Mouse (Mus musculus): ENCODE data around the gene Nptx1. TPM values are rescaled to one million over a fixed set of nuclear protein-coding genes. Genes with fewer than 3 reads are reported as not detected.

Gene Nptx1
- total RNA-seq, 2 experiments from 2014 or later = 475 to 499 TPM

- DNase-seq (ENCODE audit: low spot score in 2 of 2) = no peak
- no peak overlapping the region for H3K4me3 ChIP-seq
These were observed 54.0 kb downstream of the Nptx1 start for GRCm38 (mm10) chr11:119493516-119493915.

GRCm38 (mm10) chr11:119492830-119493229 lies 54.7 kb downstream of the Nptx1 start:
- no peak for DNase-seq (ENCODE audit: low spot score in 2 of 2)
- no peak for TF ChIP-seq CTCF (conservative IDR thresholded peaks at IDR 0.05)
- Histone ChIP-seq H3K27ac (no peak overlapping the region), H3K4me3 (no peak overlapping the region)

More at GRCm38 (mm10) chr11:119493516-119493915, 54.0 kb downstream of the Nptx1 start:
- H3K27ac ChIP-seq = no peak overlapping the region
- no peak for TF ChIP-seq CTCF (conservative IDR thresholded peaks at IDR 0.05)

DNA sequence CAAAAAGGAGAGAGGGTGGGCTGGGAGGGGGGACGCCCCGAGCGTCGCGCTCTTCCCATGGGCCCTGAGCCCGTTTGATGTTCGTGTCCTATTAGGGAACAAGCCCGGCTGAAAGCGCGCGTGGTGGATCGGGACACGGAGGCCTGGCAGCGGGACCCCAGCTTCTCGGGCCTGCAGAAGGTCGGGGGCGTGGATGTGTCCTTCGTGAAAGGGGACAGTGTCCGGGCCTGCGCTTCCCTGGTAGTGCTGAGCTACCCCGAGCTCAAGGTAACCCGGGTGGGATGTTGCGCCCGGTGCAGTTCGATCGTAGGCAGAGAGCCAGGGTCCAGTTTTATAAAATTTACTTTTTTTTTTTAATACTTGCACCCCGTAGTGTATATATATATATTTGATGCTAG lies 55.9 kb downstream of the Nptx1 start:
- DNase-seq (ENCODE audit: low spot score in 2 of 2) = no peak
- TF ChIP-seq CTCF (conservative IDR thresholded peaks at IDR 0.05) = no peak
- peak overlapping the region; percentile 99 for H3K27ac ChIP-seq
- peak overlapping the region; percentile 55 for H3K4me3 ChIP-seq

- peak; percentile 99 for TF ChIP-seq CTCF (conservative IDR thresholded peaks at IDR 0.05)
- peak; percentile 96 to 99 for DNase-seq (ENCODE audit: low spot score in 2 of 2)
- Histone ChIP-seq H3K27ac (peak within 1 kb of the TSS; percentile 99), H3K4me3 (peak within 1 kb of the TSS; percentile 55)
These were observed 56.5 kb downstream of the Nptx1 start, which contains the start of gene Endov for GRCm38 (mm10) chr11:119490861-119491689. Endov (plus strand) TSS chr11:119491347.

Other genes starting within 250 kb of the Nptx1 start
- gene Eif4a3, start 247.7 kb downstream of the Nptx1 start, total RNA-seq (2021) = 10 to 100 TPM; 90.8 to 92.2 TPM
- 1 to 10 TPM in 1 of 2 experiments, under 1 TPM in 1; 0.77 to 1.0 TPM for gene Card14, start 240.0 kb downstream of the Nptx1 start, total RNA-seq (2021)
- gene Sgsh, start 192.2 kb downstream of the Nptx1 start, total RNA-seq (2021) = 1 to 10 TPM; 5.0 to 6.3 TPM
- gene Slc26a11, start 192.2 kb downstream of the Nptx1 start, total RNA-seq (2021) = 1 to 10 TPM; 4.9 to 6.7 TPM
- gene Rnf213, start 154.7 kb downstream of the Nptx1 start, total RNA-seq (2021) = 1 to 10 TPM; 3.1 to 4.1 TPM
- 10 to 100 TPM; 35.8 to 35.9 TPM for gene Endov, start 56.4 kb downstream of the Nptx1 start, total RNA-seq (2021)
- 10 to 100 TPM; 62.3 to 66.1 TPM for gene Rptor, start 55.2 kb upstream of the Nptx1 start, total RNA-seq (2021)

Data from layer of hippocampus, adult 2 months (tissue).